Mouse (Mus musculus) testis, adult 10 weeks (tissue): ENCODE data around the gene Proser3. TPM values are rescaled to one million over a fixed set of nuclear protein-coding genes. Genes with fewer than 3 reads are reported as not detected.

ENCODE experiments used
- polyA plus RNA-seq: library from polyadenylated mRNA; stranded (reverse); fragments of 350-450 nt; fragmentation: Illumina TruSeq; extraction: RNeasy Lipid Tissue Mini Kit (QIAGEN cat#74804); gene quantifications from one replicate; pipeline ENCODE4 v1.2.3, GENCODE M21; 2014; ENCODE audit warnings: low read depth, low replicate concordance

Proser3 gene
- polyA plus RNA-seq: 5.3 TPM

GRCm38 (mm10) chr7:30552102-30553020 lies at the start of gene Proser3, which contains the start of gene Hspb6:
Proser3 (minus strand) TSS chr7:30552299.
Hspb6 (plus strand) TSS chr7:30552178.

GRCm38 (mm10) chr7:30598786-30599185 lies 46.7 kb upstream of the Proser3 start, which contains the start of gene Zbtb32:
Zbtb32 (minus strand) TSS chr7:30598909.

GRCm38 (mm10) chr7:30588676-30589434 lies 36.8 kb upstream of the Proser3 start, which contains the start of gene Kmt2b:
Kmt2b (minus strand) TSS chr7:30588726.

GRCm38 (mm10) chr7:30564970-30565571 lies 13.0 kb upstream of the Proser3 start, which contains the start of gene Igflr1:
Igflr1 (plus strand) TSS chr7:30565427.

GRCm38 (mm10) chr7:30563117-30563905 lies 11.2 kb upstream of the Proser3 start, which contains the start of the genes U2af1l4, Gm49396 and Psenen:
U2af1l4 (plus strand) TSS chr7:30563301.
Gm49396 (plus strand) TSS chr7:30563344.
Psenen (minus strand) TSS chr7:30563627.

GRCm38 (mm10) chr7:30559443-30559954 lies 7.4 kb upstream of the Proser3 start, which contains the start of gene Lin37:
Lin37 (minus strand) TSS chr7:30559838.

GRCm38 (mm10) chr7:30534633-30535577 lies 17.2 kb downstream of the Proser3 start, which contains the start of gene Arhgap33:
Arhgap33 (minus strand) TSS chr7:30535060.

GRCm38 (mm10) chr7:30493401-30493931 lies 58.6 kb downstream of the Proser3 start, which contains the start of gene Prodh2:
Prodh2 (plus strand) TSS chr7:30493622.

Other genes starting within 250 kb of the Proser3 start
- 1.8 TPM for gene Alkbh6, start 243.6 kb downstream of the Proser3 start, polyA plus RNA-seq
- gene Syne4, start 237.5 kb downstream of the Proser3 start, polyA plus RNA-seq: 0.78 TPM
- 0.57 TPM for gene E130208F15Rik, start 230.6 kb downstream of the Proser3 start, polyA plus RNA-seq
- gene Sdhaf1, start 228.4 kb downstream of the Proser3 start, polyA plus RNA-seq: 2.2 TPM
- gene Lrfn3, start 189.5 kb downstream of the Proser3 start, polyA plus RNA-seq: not detected
- not detected for gene Tyrobp, start 138.5 kb downstream of the Proser3 start, polyA plus RNA-seq
- not detected for gene Hcst, start 132.4 kb downstream of the Proser3 start, polyA plus RNA-seq
- gene Nfkbid, start 130.6 kb downstream of the Proser3 start, polyA plus RNA-seq: 0.10 TPM
- 1.3 TPM for gene Aplp1, start 106.8 kb downstream of the Proser3 start, polyA plus RNA-seq
- gene Kirrel2, start 94.6 kb downstream of the Proser3 start, polyA plus RNA-seq: not detected
- 0.07 TPM for gene Nphs1, start 94.0 kb downstream of the Proser3 start, polyA plus RNA-seq
- not detected for gene Prodh2, start 58.7 kb downstream of the Proser3 start, polyA plus RNA-seq
- 4.2 TPM for gene Arhgap33, start 17.2 kb downstream of the Proser3 start, polyA plus RNA-seq
- 35.8 TPM for gene Hspb6, start 121 bp downstream of the Proser3 start, polyA plus RNA-seq
- 9.7 TPM for gene Lin37, start 7.5 kb upstream of the Proser3 start, polyA plus RNA-seq
- gene U2af1l4, start 11.0 kb upstream of the Proser3 start, polyA plus RNA-seq: 13.3 TPM
- gene Gm49396, start 11.0 kb upstream of the Proser3 start, polyA plus RNA-seq: 0.97 TPM
- 22.6 TPM for gene Psenen, start 11.3 kb upstream of the Proser3 start, polyA plus RNA-seq
- gene Igflr1, start 13.1 kb upstream of the Proser3 start, polyA plus RNA-seq: not detected
- 7.6 TPM for gene Kmt2b, start 36.4 kb upstream of the Proser3 start, polyA plus RNA-seq
- 21.3 TPM for gene Zbtb32, start 46.6 kb upstream of the Proser3 start, polyA plus RNA-seq
- gene Upk1a, start 60.5 kb upstream of the Proser3 start, polyA plus RNA-seq: not detected
- gene Cox6b1, start 73.9 kb upstream of the Proser3 start, polyA plus RNA-seq: 113 TPM
- gene Etv2, start 83.6 kb upstream of the Proser3 start, polyA plus RNA-seq: not detected
- gene Rbm42, start 98.0 kb upstream of the Proser3 start, polyA plus RNA-seq: 0.29 TPM
- 7.4 TPM for gene Haus5, start 112.7 kb upstream of the Proser3 start, polyA plus RNA-seq
- gene Pmis2, start 119.3 kb upstream of the Proser3 start, polyA plus RNA-seq: 380 TPM
- 6.8 TPM for gene 2200002J24Rik, start 146.6 kb upstream of the Proser3 start, polyA plus RNA-seq
- 0.25 TPM for gene Atp4a, start 159.9 kb upstream of the Proser3 start, polyA plus RNA-seq
- 14.5 TPM for gene Tmem147, start 177.2 kb upstream of the Proser3 start, polyA plus RNA-seq
- gene Gapdhs, start 191.4 kb upstream of the Proser3 start, polyA plus RNA-seq: 629 TPM
- 0.59 TPM for gene Sbsn, start 199.2 kb upstream of the Proser3 start, polyA plus RNA-seq
- 5.9 TPM for gene Dmkn, start 211.5 kb upstream of the Proser3 start, polyA plus RNA-seq
- gene Krtdap, start 235.6 kb upstream of the Proser3 start, polyA plus RNA-seq: not detected